Mouse (Mus musculus) mature B cell (primary cell): ENCODE data around the gene Glcci1.

Source experiments
- in situ Hi-C: fragments of 300-500 bp; cut with MboI; formaldehyde crosslinking; loops from 2 replicates; pipeline ENCODE4 v1.14.3; 2019

Gene Glcci1

DNA sequence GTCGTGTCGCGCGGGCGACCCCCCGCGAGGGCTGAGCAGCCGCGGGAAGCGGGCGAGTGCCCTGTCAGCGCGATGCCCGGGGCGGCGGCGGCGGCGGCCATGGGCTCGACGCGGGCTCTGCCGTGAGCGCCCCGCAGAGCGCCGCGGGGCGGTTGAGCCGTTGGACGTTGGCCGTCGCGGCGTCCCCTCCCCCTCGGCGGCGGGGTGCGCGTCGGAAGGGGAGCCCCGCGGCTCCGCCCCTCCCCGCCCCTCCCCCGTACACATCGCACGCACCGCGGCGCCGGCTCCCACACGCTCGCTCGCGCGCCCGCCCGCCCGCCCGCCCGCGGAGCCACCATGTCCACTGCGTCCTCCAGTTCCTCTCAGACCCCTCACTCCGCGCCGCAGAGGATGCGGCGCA, at the start of gene Glcci1:
Gene Glcci1, plus strand, starts transcription at position 50 of the 400 bp plus-strand sequence.
- in situ Hi-C loops, result loop anchor here (10.0 kb wide), 1 partner anchor 175 kb away; no protein-coding TSS in a partner anchor

DNA sequence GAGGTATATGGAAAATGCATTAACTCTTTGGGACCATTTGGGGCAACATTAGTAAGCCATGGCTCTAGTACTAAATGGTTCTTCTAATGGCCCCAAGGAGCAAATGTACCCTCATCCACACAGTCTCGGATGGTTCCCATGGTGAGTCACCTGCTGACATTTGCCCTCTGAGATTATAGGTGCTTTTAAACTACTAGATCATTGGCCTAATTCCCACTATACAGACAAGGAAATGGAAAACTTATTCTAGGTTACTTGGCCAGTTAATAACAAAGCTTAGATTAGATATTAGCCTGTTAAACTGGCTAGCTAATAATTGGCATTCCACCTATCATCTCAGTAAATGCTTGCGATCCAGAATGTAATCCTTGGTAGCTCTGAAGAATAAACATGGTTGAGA, 47.0 kb upstream of the Glcci1 start:
- in situ Hi-C loops, result no loop called here

DNA sequence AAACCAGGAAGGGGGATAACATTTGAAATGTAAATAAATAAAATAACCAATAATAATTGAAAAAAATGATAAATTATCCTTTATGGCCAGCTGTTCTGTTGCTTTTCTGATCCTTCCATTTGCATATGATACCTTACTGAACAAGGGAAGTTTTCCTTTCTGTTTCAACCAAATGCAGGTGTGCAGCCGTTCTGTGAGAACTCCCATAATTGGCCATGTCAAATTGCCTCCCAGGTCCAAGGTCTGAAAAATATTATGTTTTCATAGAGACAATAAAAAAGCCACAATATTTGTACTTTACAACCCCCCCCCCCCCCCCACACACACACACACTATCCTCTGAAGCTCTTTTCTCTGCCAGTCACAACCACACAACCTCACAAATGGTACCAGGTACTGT, 44.0 kb upstream of the Glcci1 start:
- in situ Hi-C loops, result no loop called here

DNA sequence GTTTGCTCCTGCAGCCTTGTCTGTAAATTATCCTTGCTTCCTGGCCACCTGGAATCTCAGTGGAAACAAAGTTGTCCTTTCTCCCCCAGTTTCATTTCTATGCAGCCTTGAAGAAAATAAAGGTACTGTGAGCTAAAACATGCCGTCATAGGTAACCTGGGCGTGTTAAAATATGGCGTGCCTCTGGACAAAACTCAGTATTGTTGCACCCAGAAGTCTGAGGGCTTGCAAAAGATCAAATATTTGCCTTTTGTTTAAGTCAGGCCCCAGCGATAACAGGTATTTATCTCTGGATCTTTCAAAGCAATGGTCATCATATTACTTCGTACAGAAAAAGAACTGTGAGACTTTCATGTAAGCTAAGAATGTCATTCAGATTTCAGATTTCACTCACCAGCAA, 43.4 kb upstream of the Glcci1 start:
- in situ Hi-C loops, result no loop called here

DNA sequence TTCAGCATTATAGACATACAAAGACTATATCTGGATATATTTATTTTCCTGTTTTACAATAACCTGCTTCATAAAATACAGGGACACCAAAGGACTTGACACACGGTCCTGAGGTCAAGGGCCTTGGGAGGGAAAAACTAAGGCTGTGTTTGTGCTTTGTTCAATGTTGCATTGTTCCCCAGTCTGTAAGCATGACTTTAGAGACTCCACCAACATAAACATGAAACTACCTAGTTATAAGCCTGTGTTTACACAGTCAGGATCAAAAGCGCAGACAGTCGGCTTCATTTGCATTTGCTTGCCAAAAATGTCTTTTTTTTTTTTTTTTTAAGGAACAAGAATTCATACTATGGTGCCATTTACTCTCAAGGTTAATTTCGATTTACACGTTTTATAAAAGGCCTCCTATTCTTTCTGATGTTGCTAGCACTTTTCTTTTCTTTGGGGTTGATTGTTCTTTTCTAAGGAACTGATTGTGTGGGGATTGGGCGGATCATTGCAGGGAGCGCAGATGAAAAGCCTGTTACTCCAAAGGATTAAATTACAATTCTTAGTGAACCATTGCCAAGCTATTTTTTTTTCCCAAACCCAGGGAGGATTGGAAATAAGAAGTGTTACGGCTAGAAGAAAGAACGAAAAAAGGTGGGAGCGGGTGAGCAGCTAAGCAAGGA, 41.6 kb upstream of the Glcci1 start:
- in situ Hi-C loops, result no loop called here

DNA sequence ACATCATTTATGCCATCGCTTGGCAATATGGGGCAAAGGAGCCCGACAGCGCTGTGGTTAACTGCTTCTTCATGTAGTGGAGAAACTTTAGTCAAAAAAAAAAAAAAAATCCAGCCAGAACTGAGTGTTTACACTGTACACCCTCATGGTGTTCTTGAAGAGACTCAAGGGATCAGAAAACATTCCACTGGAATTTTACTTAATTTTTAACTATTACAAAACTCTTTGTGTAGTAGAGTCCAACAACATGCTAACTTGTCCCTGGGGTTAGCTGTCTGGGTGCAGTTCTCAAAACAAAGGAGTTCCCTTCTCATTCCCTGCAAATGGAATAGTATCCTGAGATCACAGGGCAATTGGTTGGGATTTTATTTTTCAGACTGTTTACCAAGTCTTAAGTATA, 39.5 kb upstream of the Glcci1 start:
- in situ Hi-C loops, result no loop called here

DNA sequence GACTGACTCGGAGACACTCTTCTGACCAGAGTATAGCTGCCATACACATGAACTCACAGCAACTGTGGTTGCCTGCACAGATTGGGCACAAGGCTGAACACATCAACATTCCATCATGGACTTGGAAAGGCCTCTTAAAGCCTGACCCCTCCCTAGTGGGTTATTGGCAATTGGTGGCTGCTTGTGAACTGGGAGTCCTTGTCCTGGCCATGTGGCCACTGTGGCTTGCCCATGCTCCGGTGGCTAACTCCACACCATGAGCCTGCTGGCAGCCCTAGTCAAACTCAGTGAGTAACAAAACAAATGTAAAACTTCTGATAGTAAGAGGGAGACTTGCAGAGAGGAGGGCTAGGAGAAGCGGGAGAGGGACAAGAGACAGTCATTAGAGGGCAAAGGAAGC, 37.3 kb upstream of the Glcci1 start:
- in situ Hi-C loops, result no loop called here

DNA sequence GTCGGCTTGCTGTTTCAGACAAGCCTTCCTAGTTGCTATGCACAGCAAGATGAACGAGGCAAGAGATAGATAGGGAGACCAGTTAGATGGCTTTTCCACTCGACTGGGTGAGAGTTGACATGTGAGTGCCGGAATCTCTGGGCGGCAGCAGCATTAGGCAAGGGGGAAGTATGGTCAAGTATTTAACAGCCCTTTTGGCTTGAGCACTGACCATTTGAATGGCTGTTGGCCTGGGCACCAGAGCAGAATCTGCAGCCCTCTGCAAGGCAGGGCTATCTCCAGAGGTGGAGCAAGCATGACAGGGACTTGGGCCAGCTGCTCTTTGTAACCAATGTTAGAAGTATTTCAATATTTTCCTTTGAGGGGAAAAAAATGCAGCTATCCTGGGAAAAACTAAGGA, 36.5 kb upstream of the Glcci1 start:
- in situ Hi-C loops, result no loop called here

DNA sequence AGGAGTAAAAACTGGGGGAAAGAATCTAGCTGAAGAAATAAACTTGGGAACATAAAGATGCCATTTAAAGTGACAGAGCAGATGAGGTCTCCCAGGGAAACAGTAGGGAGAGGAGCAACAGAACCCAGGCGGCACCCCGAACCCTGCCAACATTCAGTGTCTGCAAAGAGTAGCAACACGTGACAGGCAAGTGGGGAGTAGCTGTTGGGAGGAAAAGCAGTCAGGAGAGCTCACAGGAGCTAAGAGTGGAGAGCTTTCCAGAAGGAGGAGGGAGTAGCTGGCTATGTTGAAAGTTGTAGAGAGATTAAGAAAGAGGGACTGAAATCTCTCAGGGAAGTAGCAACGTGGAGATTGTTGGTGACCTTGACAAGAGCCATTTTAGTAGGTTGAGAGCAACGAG, 35.9 kb upstream of the Glcci1 start:
- in situ Hi-C loops, result no loop called here

DNA sequence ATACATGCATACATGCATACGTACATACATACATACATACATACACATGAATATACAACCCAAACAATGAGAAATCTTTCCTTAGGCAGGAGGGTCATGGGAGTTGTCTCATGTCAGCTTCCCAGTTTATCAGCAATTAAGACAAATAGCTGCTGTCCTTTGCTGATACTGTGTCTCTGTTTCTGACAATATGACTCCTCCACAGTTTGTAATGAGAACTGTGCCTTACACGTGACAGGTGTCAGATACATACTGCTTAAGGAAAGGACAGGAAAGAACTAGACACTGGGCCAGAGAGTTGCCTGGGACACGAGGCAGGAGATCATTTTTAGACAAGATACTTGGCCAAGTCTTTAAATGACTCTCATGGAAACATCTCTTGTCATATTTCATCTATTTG, 35.1 kb upstream of the Glcci1 start:
- in situ Hi-C loops, result no loop called here

DNA sequence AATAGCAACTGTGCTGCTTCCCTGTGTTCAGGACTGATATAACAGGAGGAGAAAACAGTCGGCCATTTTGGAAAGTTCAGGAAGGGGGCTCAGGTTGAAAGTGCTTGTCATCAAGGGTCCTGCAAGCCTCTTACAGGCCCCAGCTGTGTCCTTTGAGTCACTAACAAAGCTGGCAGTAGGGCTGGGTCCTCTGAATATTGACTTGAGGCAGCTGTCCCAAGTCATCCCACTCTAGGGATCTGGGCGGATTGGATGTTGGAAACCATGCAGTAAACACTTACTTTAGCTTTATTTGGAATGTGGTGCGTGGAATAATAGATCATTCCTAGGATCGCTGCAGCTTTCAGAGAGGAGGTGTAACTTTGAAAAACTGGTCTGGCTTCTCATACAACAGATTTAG, 34.6 kb upstream of the Glcci1 start:
- in situ Hi-C loops, result loop anchor here (25.0 kb wide), 1 partner anchor 188 kb away; no protein-coding TSS in a partner anchor

DNA sequence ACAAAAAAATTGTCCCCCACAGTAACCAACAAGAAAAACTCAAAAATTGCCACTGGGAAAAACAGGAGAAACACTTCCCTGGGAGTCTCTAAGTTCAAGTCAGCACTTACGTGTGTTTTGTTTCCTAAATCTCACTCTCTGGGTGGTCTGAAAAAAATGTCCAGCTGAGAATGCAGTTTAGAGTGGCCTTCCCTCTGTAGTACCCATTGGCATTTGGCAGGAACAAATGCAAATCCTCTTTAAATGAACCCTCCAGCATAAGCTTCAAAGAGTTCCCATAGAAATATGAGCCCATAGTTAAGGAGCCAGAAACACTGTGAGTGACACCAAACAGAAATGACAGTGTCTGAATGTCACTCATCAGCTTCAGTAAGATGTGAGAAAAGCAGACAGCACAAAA, 30.2 kb upstream of the Glcci1 start:
- in situ Hi-C loops, result loop anchor here (25.0 kb wide), 1 partner anchor 192 kb away; no protein-coding TSS in a partner anchor

DNA sequence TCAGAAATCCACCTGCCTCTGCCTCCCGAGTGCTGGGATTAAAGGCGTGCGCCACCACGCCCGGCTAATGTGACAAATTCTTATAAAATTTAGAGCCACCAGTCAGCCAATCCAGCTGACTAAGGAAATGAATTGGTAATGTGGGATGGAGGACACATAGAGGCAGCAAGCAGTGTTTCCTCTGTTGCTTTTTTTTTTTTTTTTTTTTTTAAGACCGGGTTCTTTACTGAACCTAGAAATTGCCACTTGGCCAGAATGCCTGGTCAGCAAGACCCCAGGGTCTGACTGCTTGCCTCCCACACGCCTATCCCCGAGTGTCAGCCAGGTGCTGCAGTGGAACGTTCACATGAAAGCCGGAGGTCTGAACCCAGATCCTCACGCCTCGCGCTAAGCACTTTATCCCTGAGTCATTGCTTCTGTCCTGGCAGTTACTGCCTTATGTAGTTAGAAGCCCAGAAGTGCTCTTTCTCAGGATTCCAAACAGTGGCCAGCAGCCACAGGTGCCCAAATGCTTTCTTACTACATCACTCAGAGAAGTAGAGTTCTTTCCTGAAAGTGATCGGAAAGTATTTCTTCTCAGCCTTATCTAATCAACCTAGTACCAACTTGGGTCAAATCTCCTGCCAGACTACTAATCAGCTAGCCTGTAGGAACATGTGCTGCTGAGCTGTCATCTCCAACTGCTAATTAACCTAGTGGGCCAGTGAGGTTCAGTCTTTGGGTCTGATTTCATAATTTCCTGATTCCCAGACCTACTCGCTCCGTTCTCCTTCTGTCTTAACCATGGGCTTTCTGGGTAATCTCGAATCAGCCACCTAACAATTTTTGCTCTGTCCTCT, 24.7 kb upstream of the Glcci1 start:
- in situ Hi-C loops, result loop anchor here (25.0 kb wide), 1 partner anchor 197 kb away; no protein-coding TSS in a partner anchor

DNA sequence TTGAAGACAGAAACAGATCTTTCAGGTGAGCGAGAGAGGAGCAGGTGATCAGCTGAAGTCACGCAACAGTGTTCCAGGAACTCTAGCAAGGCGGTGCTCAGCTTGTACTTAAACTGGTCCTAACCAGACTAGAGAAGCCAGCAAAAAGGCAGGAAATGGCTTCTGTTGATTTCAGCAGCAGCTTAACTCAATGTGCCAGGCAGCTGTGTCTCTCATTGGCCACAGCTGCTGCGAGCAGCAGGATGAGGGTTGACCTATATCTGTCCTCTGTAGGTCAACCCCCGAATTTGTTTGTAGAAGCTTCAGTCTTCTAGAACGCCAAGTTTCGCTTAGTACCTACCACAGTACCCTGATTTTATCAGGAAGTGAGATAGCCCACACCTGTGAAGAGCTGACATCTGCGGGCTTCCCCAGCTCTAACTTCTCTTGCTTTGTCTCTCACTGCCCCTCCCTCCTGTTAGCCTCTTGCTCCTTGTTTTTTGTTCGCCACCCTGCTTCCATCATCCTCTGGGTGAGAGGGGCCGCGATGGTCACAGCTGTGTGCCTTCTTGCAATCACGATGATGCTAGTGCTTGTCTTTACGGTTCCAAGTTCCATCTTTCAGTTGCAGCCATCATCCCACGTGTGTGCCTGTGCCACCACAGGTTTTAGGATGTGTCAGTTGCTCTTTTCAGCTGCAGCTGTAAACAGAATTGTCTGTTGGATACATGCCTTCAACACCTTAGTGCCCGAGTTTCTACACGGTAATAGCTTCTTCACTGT, 23.8 kb upstream of the Glcci1 start:
- in situ Hi-C loops, result loop anchor here (25.0 kb wide), 1 partner anchor 198 kb away; no protein-coding TSS in a partner anchor

DNA sequence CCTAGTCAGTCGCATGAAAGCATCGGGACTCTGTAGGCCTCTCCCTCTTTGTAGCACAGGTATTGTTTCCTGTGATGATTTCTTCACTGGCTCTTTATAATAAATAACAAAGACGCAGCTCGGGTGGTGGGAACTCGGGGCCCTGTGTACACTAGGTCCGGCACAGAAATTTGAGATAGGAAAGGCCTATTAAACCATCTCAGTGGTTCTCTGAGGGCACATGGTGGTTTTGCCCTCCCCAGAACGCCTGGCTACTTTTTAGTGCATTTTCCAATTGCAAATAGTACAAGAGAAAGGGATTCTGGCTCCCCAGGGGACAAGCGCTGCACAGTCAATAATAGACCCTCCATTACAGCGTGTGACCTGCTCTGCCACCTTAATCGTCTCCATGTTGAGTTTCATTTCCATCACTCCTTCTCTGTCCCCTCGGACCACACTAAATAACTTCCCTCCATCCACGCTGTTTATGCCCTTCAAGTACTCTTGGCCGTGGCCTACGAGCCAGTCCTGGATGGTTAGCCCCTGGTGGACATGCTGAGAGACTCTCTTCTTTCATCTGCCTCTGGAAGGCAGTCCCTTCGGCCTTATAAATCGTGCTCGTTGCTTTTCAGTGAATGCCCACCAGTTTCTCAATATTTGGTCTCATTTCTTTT, 22.9 kb upstream of the Glcci1 start:
- in situ Hi-C loops, result loop anchor here (25.0 kb wide), 1 partner anchor 199 kb away; no protein-coding TSS in a partner anchor

DNA sequence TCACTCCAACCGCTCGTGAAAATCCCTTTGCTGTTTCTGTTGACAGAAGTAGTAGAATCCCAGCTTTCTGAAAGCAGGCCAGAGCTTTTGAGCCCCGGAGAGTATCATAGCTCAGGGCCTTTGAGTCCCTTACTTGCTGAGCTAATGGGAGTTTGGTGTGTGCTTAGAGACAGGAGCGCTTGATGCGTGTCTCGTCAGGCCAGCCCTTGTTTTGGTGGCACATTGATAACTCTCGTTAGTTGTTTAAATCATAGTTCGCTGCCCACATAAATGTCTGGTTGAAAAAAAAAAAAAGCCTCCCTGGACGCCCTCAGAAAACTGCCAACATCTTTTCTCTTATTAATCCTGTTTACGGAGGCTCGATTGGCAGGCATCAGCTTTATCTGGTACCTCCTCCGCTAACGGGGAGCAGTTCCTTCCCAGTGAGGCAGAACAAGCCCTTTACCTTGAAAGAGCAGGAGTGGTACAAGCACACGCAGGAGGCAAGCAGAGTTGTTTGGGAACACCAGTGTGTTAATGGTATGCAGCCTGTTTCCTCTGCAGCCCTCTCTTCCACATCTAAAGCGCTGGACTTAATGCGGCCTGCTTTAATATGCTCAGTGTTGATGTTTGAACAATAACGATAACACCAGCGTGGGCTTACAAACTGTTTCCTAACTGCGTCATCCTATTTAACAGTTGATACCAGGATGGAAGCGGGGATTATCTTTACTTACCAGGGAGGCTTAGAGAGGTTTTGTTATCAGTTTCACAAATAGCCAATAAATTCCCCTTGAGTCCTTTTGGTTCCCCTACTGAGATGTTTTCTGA, 22.2 kb upstream of the Glcci1 start:
- in situ Hi-C loops, result loop anchor here (25.0 kb wide), 1 partner anchor 200 kb away; no protein-coding TSS in a partner anchor

DNA sequence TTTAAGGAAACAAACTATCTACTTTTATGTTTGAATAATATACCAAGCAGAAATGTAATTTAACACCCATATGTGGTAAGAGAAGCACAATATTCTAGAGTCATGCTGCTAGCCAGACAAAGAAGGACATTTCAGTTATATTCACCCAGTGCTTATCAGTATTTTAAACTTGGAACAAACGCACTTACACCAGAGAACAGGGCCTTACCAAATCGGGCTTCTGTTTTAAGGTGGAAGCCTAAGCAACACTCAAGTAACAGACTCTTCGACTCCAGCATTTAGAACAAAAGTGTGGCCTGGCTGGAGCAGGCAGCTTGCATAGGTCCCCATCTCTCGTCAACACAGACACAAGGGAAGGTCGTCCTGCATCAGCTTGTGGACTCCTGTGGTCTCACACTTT, 21.2 kb upstream of the Glcci1 start:
- in situ Hi-C loops, result loop anchor here (25.0 kb wide), 1 partner anchor 201 kb away; no protein-coding TSS in a partner anchor

DNA sequence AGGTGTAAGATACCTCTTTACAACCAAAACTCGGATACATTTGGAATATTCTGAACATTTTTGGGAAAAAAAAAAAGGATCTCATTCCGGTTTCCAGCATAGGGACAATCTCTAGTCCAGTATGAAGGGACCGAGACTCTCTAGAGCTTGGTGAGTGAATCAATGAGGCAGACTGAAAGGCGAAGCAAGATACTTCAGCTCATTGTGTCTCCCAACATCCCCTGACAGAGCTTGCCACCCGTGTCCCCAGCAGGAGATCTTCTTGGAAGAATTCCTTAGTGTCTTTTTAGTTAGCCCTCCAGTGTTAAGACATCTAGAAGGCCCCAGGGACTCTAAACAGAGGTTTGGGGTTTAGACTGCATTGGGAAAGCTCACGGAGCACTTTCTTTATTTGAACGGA, 20.1 kb upstream of the Glcci1 start:
- in situ Hi-C loops, result loop anchor here (25.0 kb wide), 1 partner anchor 202 kb away; no protein-coding TSS in a partner anchor

DNA sequence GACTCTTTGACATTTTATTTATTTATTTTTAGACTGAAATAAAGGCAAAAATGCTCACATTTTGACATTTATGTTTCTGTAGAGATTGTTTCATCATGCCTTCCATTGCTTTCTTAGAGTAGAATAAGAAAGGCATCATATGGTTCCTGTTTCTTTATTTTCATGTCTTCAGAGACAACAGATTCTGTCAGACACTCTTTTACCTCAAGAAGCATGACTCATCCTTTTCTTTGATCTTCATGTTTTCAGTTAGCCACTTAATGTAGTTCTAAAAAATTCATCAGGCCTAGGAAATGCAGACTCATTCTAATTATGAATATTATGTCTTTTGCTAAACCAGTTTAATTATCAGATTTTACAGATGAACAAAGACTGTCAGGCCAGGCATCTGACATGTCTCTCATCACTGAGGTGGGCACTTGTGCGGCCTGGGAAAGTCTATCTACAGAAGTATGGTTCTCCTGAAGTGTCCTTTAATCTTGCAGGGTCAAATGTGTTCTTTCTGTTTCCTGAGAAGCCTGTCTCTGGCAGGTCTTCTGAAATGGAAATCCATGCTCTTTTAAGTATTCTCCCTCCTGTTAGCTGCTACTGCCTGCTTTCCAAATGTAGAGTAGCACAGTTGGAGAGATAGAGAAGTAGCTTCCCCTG, 19.3 kb upstream of the Glcci1 start:
- in situ Hi-C loops, result loop anchor here (25.0 kb wide), 1 partner anchor 203 kb away; no protein-coding TSS in a partner anchor

DNA sequence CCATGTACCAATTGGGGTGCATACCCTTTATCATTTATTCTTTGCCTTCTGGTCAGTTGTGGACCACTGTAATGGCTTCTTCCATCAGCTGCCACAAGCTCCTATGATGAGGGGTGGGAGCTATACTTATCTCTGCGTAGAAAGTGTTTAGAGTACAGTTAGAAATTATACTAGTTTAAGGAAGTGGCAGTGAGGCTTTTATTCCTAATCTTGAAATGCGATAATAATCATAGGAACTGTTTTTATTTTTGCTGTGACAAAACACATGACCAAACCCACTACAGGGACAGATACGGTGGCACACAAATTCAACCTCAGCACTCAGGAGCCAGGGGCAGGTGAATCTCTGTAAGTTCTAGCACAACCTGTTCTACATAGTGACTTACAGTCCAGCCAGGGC, 17.2 kb upstream of the Glcci1 start:
- in situ Hi-C loops, result loop anchor here (25.0 kb wide), 1 partner anchor 205 kb away; no protein-coding TSS in a partner anchor
